Mouse (Mus musculus) neural tube, embryonic 15.5 days (tissue): ENCODE results near the gene Cyp27a1. TPM values are rescaled to one million over a fixed set of nuclear protein-coding genes. Genes with fewer than 3 reads are reported as not detected.
A peak's percentile ranks its signal among the peaks of the same experiment; 100 is the strongest.

Experiments
- ATAC-seq: fragments of 200-750 bp; cut with Nextera tagmentation; 2 replicates; pipeline ENCODE4 v1.8.0; 2017; ENCODE audit warnings: mild to moderate bottlenecking, moderate TSS enrichment, moderate library complexity; ENCODE audit not compliant: low FRiP score
- H3K27ac ChIP-seq: fragments of 300-500 bp; sonication (generic); replicated peaks from 2 replicates; pipeline ENCODE4 v1.5.1; 2015; ENCODE audit warnings: mild to moderate bottlenecking, inconsistent platforms
- H3K27me3 ChIP-seq: fragments of 300-500 bp; sonication (generic); replicated peaks from 2 replicates; pipeline ENCODE4 v1.6.1; 2015; ENCODE audit warnings: inconsistent platforms
- H3K36me3 ChIP-seq: fragments of 300-500 bp; sonication (generic); 2 replicates; pipeline ENCODE4 v1.6.1; 2015; ENCODE audit warnings: inconsistent platforms
- H3K4me1 ChIP-seq: fragments of 300-500 bp; sonication (generic); 2 replicates; pipeline ENCODE4 v1.6.1; 2015; ENCODE audit warnings: inconsistent platforms
- H3K4me2 ChIP-seq: fragments of 300-500 bp; sonication (generic); 2 replicates; pipeline ENCODE4 v1.6.1; 2015; ENCODE audit warnings: inconsistent platforms, mild to moderate bottlenecking, moderate library complexity
- H3K4me3 ChIP-seq: fragments of 300-500 bp; sonication (generic); replicated peaks from 2 replicates; pipeline ENCODE4 v1.5.1; 2015; ENCODE audit warnings: mild to moderate bottlenecking, inconsistent platforms
- H3K9ac ChIP-seq: fragments of 300-500 bp; sonication (generic); replicated peaks from 2 replicates; pipeline ENCODE4 v1.6.1; 2015; ENCODE audit warnings: mild to moderate bottlenecking, inconsistent platforms
- H3K9me3 ChIP-seq: fragments of 300-500 bp; sonication (generic); replicated peaks from 2 replicates; pipeline ENCODE4 v1.6.1; 2016; ENCODE audit warnings: inconsistent platforms
- WGBS: fragments of 180-500 bp; shearing (Covaris S2); methylation state at CpG from one replicate; pipeline ENCODE4 v1.1.7; 2015; ENCODE audit warnings: mixed read lengths; 5-methylcytosine and 5-hydroxymethylcytosine counted together
- polyA plus RNA-seq: library from polyadenylated mRNA; unstranded; fragments of >200 nt; fragmentation: Nextera tagmentation; extraction: Ambion mirVana; gene quantifications from 2 replicates; pipeline ENCODE4 v1.2.1, GENCODE M21; 2015

Gene Cyp27a1
- polyA plus RNA-seq, 1 experiment from 2014 or later: 2.9 TPM

DNA sequence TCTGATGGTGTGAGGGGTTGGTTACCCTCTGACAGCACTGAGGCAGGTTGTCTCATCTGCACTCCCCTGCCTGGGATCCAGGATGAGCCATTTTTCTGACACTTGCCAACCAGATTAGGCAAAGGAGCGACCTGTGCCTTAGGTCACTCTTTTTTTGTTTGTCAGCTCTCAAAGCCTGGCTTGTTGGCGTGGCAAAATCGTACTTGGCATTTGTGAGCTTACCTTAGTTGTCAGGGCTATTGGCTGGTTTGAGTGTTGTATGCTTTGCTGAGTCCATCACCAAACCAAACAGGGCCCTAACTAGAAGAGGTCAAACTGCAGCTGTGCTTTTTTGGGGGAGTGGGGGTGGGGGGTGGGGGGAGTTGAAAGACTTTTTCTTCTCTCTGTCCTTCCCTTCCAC is 5.9 kb downstream of the Cyp27a1 start:
- no peak overlapping the region for H3K27ac ChIP-seq
- no peak for ATAC-seq
- H3K4me3 ChIP-seq: no peak overlapping the region
- H3K4me2 ChIP-seq: no peak overlapping the region
- H3K9ac ChIP-seq: no peak overlapping the region
- no peaks in the 10 kb centered on the region for H3K9me3 ChIP-seq
- H3K27me3 ChIP-seq: 0 out of 2 replicates have a peak, but pooled peaks cover 3% of the 10 kb centered on the region
- H3K4me1 ChIP-seq: no peaks in the 10 kb centered on the region
- whole genome bisulfite sequencing: 83% methylated on average over 3 of the region's 3 CpGs
- H3K36me3 ChIP-seq: no peaks in the 10 kb centered on the region

DNA sequence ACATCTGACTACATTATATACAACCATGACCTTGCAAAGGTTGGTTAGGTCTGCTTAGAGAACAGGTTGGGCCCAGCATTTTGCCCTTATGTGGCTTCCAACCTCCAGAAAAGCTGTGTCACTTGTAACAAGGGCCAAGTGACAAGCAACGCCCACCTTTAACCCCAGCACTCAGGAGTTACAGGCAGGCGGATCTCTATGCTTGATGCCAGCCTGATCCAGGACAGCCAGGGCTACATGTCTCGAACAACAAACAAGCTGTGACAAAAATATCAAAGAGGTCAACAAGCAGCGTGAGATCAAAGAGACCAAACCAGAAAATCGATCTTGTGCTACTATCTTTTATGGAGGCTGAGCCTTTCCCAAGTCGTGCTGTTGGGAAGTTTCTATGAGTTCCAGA is 8.3 kb downstream of the Cyp27a1 start:
- 84% methylated on average over 6 of the region's 6 CpGs for WGBS
- H3K9me3 ChIP-seq: no peaks in the 10 kb centered on the region
- no peak overlapping the region for H3K4me2 ChIP-seq
- no peaks in the 10 kb centered on the region for H3K36me3 ChIP-seq
- ATAC-seq: no peak
- no peak overlapping the region for H3K27ac ChIP-seq
- no peaks in the 10 kb centered on the region for H3K4me1 ChIP-seq
- H3K4me3 ChIP-seq: no peak overlapping the region
- no peaks in the 10 kb centered on the region for H3K27me3 ChIP-seq
- H3K9ac ChIP-seq: no peak overlapping the region

DNA sequence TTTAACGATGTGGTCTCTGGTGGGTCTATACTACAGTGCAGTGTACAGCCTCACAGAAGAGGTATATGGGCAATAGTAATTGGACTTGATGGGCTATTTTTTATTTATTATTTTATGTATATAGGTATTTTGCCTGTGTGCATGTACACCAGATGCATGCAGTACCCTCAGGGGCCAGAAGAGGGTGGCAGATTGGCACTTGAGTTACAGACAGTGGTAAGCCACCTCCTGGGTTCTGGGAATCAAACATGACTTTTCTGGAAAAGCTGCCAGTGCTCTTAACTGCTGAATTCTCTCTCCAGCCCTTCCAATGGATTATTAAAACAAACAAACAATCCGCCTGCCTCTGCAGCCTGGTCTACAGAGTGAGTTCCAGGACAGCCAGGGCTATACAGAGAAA is 10.4 kb downstream of the Cyp27a1 start:
- Histone ChIP-seq H3K27ac (no peak overlapping the region), H3K4me1 (no peaks in the 10 kb centered on the region), H3K36me3 (no peaks in the 10 kb centered on the region), H3K27me3 (no peaks in the 10 kb centered on the region), H3K9me3 (no peaks in the 10 kb centered on the region), H3K4me2 (no peak overlapping the region), H3K9ac (no peak overlapping the region), H3K4me3 (no peak overlapping the region)
- 70% methylated on average over 2 of the region's 2 CpGs for WGBS
- ATAC-seq: no peak

DNA sequence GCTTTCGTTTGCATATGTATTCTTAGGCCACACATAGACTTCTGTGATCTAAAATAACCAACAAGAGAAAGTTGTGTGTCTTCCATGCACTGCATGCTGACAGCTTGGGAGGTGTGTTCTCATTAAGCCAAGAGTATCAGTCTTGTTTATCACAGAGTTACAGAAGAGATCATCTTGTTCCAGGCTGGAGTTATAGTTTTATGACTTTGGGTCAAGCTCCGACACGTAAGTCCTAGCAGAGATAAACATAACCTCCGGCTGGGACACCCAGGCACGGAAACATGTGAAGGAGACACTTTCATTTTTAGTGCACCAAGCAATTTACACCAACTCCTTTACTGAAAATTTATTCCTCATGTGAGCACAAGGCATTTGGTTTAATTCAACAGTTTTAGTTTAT is 12.7 kb downstream of the Cyp27a1 start:
- Histone ChIP-seq H3K4me1 (no peaks in the 10 kb centered on the region), H3K4me3 (no peak overlapping the region), H3K4me2 (no peak overlapping the region), H3K27me3 (no peaks in the 10 kb centered on the region), H3K9me3 (no peaks in the 10 kb centered on the region), H3K27ac (no peak overlapping the region), H3K36me3 (no peaks in the 10 kb centered on the region), H3K9ac (no peak overlapping the region)
- ATAC-seq: no peak
- WGBS: 74% methylated on average over 5 of the region's 5 CpGs

DNA sequence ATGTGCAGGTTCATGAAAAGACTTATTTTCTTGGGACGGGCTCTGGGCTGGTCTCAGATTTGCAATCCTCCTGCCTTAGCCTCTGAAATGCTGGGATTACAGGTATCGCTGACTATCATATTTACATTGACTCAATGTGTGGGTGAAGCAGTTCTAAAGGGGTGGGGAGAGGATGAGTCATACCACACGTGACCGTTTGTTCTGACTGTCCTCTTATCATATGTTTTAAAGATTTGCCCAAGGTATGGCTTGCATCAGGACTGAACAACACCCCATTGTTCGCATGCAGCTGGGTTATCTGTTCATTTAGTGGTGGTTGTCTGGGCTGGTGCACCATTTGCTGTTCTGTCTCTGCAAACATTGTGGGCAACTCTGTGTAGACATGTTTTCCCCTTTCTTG is 13.3 kb downstream of the Cyp27a1 start:
- 88% methylated on average over 5 of the region's 5 CpGs for WGBS
- no peak for ATAC-seq
- Histone ChIP-seq H3K9me3 (no peaks in the 10 kb centered on the region), H3K27ac (no peak overlapping the region), H3K36me3 (no peaks in the 10 kb centered on the region), H3K9ac (no peak overlapping the region), H3K4me1 (no peaks in the 10 kb centered on the region), H3K4me2 (no peak overlapping the region), H3K4me3 (no peak overlapping the region), H3K27me3 (no peaks in the 10 kb centered on the region)

DNA sequence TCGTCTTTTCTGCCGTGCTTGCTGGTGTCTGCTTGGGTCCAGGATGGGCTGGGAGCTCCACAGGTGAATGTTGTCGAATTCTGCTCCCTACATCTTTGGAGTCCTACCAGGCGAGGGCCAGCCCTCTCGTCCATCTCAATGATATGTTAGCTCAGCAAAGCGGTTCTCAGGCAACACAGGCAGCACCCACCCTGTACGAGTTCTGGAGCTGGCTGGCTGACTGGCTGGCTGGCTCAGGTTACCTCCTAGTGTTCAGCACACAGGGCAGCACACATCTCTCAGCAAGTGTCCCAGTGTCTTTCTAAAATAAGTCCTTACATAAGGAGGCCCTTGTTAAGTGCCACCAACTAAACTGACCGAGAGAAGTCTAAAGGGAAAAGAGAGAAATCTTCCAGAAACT is 15.1 kb downstream of the Cyp27a1 start:
- Histone ChIP-seq H3K36me3 (no peaks in the 10 kb centered on the region), H3K9me3 (no peaks in the 10 kb centered on the region), H3K4me3 (no peak overlapping the region), H3K4me1 (no peaks in the 10 kb centered on the region), H3K27me3 (no peaks in the 10 kb centered on the region), H3K27ac (no peak overlapping the region), H3K9ac (no peak overlapping the region), H3K4me2 (no peak overlapping the region)
- 78% methylated on average over 8 of the region's 8 CpGs for WGBS
- no peak for ATAC-seq

DNA sequence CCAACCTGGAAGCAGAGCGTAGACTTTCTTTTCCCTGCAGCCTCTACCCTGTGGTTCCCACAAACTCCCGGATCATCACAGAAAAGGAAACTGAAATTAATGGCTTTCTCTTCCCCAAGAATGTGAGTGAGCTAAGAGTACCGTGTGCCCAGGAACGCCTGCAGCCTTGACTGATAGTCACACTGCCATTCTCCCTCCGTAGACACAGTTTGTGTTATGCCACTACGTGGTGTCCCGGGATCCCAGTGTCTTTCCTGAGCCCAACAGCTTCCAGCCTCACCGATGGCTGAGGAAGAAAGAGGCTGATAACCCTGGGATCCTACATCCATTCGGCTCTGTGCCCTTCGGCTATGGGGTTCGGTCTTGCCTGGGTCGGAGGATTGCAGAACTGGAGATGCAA is 23.6 kb downstream of the Cyp27a1 start:
- Histone ChIP-seq H3K27me3 (no peaks in the 10 kb centered on the region), H3K4me3 (no peak overlapping the region), H3K27ac (no peak overlapping the region), H3K36me3 (no peaks in the 10 kb centered on the region), H3K4me1 (no peaks in the 10 kb centered on the region), H3K9ac (no peak overlapping the region), H3K4me2 (no peak overlapping the region), H3K9me3 (no peaks in the 10 kb centered on the region)
- WGBS: 92% methylated on average over 12 of the region's 12 CpGs
- ATAC-seq: no peak

DNA sequence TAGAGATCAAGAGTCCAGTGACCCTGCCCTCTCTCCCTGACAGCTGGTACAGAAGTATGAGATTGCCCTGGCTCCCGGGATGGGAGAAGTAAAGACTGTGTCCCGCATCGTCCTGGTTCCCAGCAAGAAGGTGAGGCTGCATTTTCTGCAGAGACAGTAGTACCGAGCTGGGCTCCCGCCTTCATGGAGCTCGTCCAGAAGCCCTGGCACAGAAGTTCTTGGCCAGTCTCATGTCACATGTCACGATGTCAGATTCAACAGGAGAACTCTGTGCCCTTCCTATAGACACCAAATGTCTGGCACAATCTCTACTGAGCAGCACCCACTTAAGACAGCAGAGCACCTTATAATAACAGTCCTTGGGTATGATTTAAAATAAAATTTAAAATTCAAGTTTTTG is 24.1 kb downstream of the Cyp27a1 start:
- Histone ChIP-seq H3K27me3 (no peaks in the 10 kb centered on the region), H3K4me1 (no peaks in the 10 kb centered on the region), H3K9me3 (no peaks in the 10 kb centered on the region), H3K4me3 (no peak overlapping the region), H3K27ac (no peak overlapping the region), H3K4me2 (no peak overlapping the region), H3K36me3 (no peaks in the 10 kb centered on the region), H3K9ac (no peak overlapping the region)
- no peak for ATAC-seq
- WGBS: 92% methylated on average over 7 of the region's 7 CpGs

DNA sequence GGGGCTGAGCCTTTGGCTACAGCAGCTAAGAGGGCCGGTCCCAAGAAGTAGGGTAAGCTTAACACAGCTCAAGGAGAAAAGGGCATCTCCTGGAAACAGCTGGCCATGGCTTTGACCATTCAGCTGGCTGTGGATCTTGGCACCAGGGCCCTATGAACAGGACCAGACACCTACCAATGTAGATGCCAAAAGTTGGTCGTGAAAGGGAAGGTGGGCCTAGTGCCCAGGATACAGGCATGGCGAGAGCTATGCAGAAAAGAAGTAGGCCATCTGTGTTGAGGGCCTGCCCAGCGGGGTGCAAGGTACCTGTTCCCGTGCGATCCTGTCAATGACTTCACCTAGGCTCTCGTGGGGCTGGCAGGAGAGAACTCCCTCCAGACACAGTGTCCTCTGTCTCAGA is 27.5 kb downstream of the Cyp27a1 start:
- no peak overlapping the region for H3K9ac ChIP-seq

DNA sequence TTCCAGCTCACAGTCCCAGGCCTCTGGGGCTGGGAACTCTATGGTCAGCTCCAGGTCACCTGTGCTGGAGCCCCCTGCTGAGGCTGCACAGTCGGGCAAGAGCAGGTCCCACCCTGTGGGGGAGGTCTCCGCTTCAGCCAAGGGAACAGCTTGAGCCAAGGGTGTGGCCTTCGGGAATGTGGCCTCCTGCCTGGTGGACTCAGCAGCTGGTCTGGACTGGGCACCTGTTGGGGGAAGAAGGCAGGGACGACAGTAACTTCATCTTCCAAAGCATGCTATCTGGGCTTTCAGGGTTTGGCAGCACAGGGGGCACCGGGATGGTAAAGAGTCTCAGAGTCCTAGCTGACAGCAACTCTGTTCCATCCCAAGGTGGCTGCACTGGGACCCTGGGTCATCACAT is 34.0 kb downstream of the Cyp27a1 start:
- 86% methylated on average over 5 of the region's 5 CpGs for WGBS
- Histone ChIP-seq H3K36me3 (no peaks in the 10 kb centered on the region), H3K9me3 (no peaks in the 10 kb centered on the region)

More for the DNA sequence above, 27.5 kb downstream of the Cyp27a1 start:
- H3K27me3 ChIP-seq: no peaks in the 10 kb centered on the region
- 80% methylated on average over 7 of the region's 7 CpGs for WGBS
- ATAC-seq: no peak
- H3K4me3 ChIP-seq: no peak overlapping the region
- H3K27ac ChIP-seq: no peak overlapping the region
- no peaks in the 10 kb centered on the region for H3K9me3 ChIP-seq
- H3K4me1 ChIP-seq: no peaks in the 10 kb centered on the region
- no peak overlapping the region for H3K4me2 ChIP-seq
- H3K36me3 ChIP-seq: no peaks in the 10 kb centered on the region

DNA sequence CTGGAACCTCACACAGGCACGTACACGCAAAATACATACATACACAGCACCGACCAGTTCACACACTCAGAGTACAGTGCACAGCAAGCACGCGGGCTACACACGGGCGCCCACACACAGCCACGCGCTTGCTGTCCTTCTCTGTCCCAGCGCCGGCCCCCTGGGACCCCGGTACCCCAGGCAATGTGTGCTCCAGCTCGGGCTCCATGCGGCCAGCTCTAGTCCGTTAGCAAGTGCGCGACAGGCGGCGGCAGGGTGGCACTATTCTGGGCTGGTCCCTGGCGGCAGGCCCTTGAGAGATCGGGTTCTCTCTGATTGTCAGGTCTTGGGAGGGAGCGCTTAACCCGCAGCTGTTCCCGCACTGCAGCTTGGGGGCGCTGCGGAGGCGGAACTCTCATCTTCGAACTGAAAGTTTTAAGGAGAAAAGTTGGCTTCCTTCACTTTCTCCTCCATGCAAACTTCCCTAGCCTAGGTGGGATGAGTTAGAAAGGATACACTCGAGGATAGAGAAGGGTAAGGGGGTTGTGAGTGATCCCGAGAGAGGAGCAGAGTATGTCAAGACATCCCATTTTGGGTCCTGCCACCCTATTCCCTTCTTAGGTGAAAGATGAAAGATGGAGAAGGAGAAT is 35.4 kb downstream of the Cyp27a1 start, which contains the start of gene Prkag3:
Gene Prkag3 (minus strand): TSS at position 579 of the 629 bp plus-strand sequence.
- no peak within 1 kb of the TSS for H3K9ac ChIP-seq
- no peak within 1 kb of the TSS for H3K27ac ChIP-seq
- 0 out of 2 replicates have a peak, but pooled peaks cover 5% of the 10 kb centered on the region for H3K4me1 ChIP-seq
- H3K4me2 ChIP-seq: peak within 1 kb of the TSS; percentile 51
- H3K27me3 ChIP-seq: peaks cover 20% of the 10 kb centered on the region
- ATAC-seq: no peak
- 9% methylated on average over 30 of the region's 30 CpGs for WGBS
- no peaks in the 10 kb centered on the region for H3K36me3 ChIP-seq
- 0 out of 2 replicates have a peak within 1 kb of the TSS, but pooled peaks have one; percentile 8 for H3K4me3 ChIP-seq
- H3K9me3 ChIP-seq: no peaks in the 10 kb centered on the region

More for the DNA sequence above, 34.0 kb downstream of the Cyp27a1 start:
- peaks cover 20% of the 10 kb centered on the region for H3K27me3 ChIP-seq
- H3K27ac ChIP-seq: no peak overlapping the region
- H3K9ac ChIP-seq: no peak overlapping the region
- no peak overlapping the region for H3K4me2 ChIP-seq
- ATAC-seq: no peak
- H3K4me3 ChIP-seq: no peak overlapping the region
- H3K4me1 ChIP-seq: 0 out of 2 replicates have a peak, but pooled peaks cover 5% of the 10 kb centered on the region

DNA sequence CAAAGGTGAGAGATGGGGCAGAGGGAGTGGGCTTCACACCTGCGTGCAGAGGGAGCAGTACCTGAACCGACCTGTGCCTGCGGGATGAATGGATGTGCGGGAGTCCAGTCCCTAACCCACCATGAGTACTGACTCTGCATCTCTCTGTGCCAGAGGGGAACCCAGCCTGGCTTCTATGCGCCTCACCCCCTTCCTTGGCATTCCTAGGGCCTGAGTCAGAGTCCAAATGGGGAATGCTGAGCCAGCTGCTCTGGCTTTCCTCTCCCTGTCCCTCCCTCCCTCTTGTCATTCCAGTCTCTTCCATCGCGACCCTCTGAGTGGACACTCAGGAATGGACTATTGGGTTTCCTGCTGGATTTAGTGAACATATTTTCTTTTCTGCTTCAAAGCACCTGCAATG is 35.9 kb downstream of the Cyp27a1 start:
- 65% methylated on average over 7 of the region's 7 CpGs for WGBS
- Histone ChIP-seq H3K27ac (no peak overlapping the region), H3K9ac (no peak overlapping the region), H3K4me3 (no peak overlapping the region), H3K4me2 (no peak overlapping the region), H3K27me3 (peaks cover 20% of the 10 kb centered on the region), H3K9me3 (no peaks in the 10 kb centered on the region), H3K36me3 (no peaks in the 10 kb centered on the region), H3K4me1 (0 out of 2 replicates have a peak, but pooled peaks cover 5% of the 10 kb centered on the region)
- no peak for ATAC-seq
